Mouse (Mus musculus) heart, postnatal 0 days (tissue): Measurements from ENCODE around the gene Zmat3. TPM values are rescaled to one million over a fixed set of nuclear protein-coding genes. Genes with fewer than 3 reads are reported as not detected.

Experiments used
- ATAC-seq: fragments of 200-750 bp; cut with Nextera tagmentation; 2 replicates; pipeline ENCODE4 v1.8.0; 2017; ENCODE audit warnings: low read depth, moderate number of reproducible peaks, moderate library complexity; ENCODE audit not compliant: insufficient read depth
- DNase-seq: peaks from one replicate; pipeline ENCODE4 v3.0.0-alpha.2; 2016; ENCODE audit warnings: low spot score
- H3K27ac ChIP-seq: fragments of 300-500 bp; sonication (generic); 2 replicates; pipeline ENCODE4 v1.5.1; 2014; ENCODE audit warnings: low read depth, mild to moderate bottlenecking
- H3K27me3 ChIP-seq: fragments of 300-500 bp; sonication (generic); 2 replicates; pipeline ENCODE4 v1.6.1; 2014; ENCODE audit warnings: low read length, mixed read lengths; ENCODE audit not compliant: control insufficient read depth, insufficient read depth
- H3K36me3 ChIP-seq: fragments of 300-500 bp; sonication (generic); replicated peaks from 2 replicates; pipeline ENCODE4 v1.6.1; 2014; ENCODE audit warnings: low read length, mixed read lengths; ENCODE audit not compliant: control insufficient read depth, insufficient read depth
- H3K4me1 ChIP-seq: fragments of 300-500 bp; sonication (generic); 2 replicates; pipeline ENCODE4 v1.6.1; 2014; ENCODE audit warnings: antibody characterized with exemption; ENCODE audit not compliant: control insufficient read depth, insufficient read depth
- H3K4me2 ChIP-seq: fragments of 300-500 bp; sonication (generic); 2 replicates; pipeline ENCODE4 v1.6.1; 2014; ENCODE audit warnings: low read depth, mild to moderate bottlenecking, low read length, moderate library complexity
- H3K4me3 ChIP-seq: fragments of 300-500 bp; sonication (generic); 2 replicates; pipeline ENCODE4 v1.5.1; 2014; ENCODE audit warnings: low read depth, low read length
- H3K9ac ChIP-seq: fragments of 300-500 bp; sonication (generic); replicated peaks from 2 replicates; pipeline ENCODE4 v1.6.1; 2014; ENCODE audit warnings: low read depth, low read length, mixed read lengths
- H3K9me3 ChIP-seq: fragments of 300-500 bp; sonication (generic); replicated peaks from 2 replicates; pipeline ENCODE4 v1.6.1; 2016; ENCODE audit warnings: low read length; ENCODE audit not compliant: control insufficient read depth
- CTCF ChIP-seq: IDR thresholded peaks from 2 replicates; pipeline ENCODE4 v1.5.1; 2016; ENCODE audit warnings: antibody characterized with exemption, control low read depth, low read depth
- EP300 ChIP-seq: IDR thresholded peaks from 2 replicates; pipeline ENCODE4 v1.6.1; 2016; ENCODE audit warnings: antibody characterized with exemption, low read depth
- WGBS: fragments of 180-500 bp; shearing (Covaris S2); extraction: QIAGEN DNeasy Blood & Tissue Kit; methylation state at CpG from one replicate; pipeline ENCODE4 v1.1.7; 2014; 5-methylcytosine and 5-hydroxymethylcytosine counted together
- polyA plus RNA-seq: library from polyadenylated mRNA; unstranded; fragments of >200 nt; fragmentation: Nextera tagmentation; extraction: Ambion mirVana; gene quantifications from 2 replicates; pipeline ENCODE4 v1.2.1, GENCODE M21; 2015
- total RNA-seq: library from RNA; depleted of rRNA; stranded (reverse); fragments of >200 nt; gene quantifications from 2 replicates; pipeline ENCODE4 v1.2.3, GENCODE M21; 2014; ENCODE audit warnings: low replicate concordance; rRNA removed

Gene Zmat3
- total and polyA plus RNA-seq, 2 experiments from 2014 or later: 1.9 to 3.6 TPM

DNA sequence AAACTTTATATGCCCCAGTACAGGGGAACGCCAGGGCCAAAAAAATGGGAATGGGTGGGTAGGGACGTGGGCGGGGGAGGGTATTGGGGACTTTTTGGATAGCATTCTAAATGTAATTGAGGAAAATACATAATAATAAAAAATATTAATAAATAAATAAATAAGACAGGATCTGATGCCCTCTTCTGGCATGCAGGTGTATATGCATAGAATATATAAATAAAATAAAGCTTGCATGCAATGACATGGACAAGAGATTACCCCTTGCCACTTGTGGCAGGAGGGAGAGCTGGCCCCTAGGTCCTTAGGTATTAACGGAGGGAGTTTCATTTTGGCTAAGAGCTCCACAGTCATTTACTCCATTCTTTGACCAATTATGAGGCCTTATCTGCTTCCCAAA is 51.1 kb downstream of the Zmat3 start:
- TF ChIP-seq EP300 (no peak), CTCF (no peak)
- H3K4me1 ChIP-seq: no peaks in the 10 kb centered on the region
- ATAC-seq (no peak), DNase-seq (no peak)
- no peak overlapping the region for H3K4me2 ChIP-seq
- no peak overlapping the region for H3K9ac ChIP-seq
- no peaks in the 10 kb centered on the region for H3K36me3 ChIP-seq
- no peak overlapping the region for H3K27ac ChIP-seq
- H3K27me3 ChIP-seq: 0 out of 2 replicates have a peak, but pooled peaks cover 10% of the 10 kb centered on the region
- H3K4me3 ChIP-seq: no peak overlapping the region
- 86% methylated on average over 4 of the region's 4 CpGs for WGBS
- H3K9me3 ChIP-seq: no peaks in the 10 kb centered on the region

DNA sequence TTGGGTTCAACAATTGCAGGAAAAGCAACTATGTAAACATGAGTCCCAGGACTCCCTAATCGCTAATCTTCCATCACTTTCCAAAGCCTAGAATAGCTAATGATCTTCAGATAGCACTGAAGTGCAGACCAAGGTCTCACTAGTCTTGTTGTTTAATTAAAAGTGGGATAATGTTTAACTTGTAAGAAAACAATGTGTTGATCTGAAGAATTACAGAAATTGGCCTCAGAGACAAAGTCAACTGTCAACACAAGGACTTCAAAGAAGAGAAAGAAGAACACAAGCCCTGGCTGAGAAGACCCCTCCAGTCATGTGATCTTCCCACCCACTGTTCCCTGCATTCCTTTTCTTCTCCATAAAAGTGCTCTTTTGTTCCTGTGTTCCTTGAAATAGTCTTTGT is 61.6 kb downstream of the Zmat3 start:
- H3K4me2 ChIP-seq: no peak overlapping the region
- H3K9ac ChIP-seq: no peak overlapping the region
- no peak for TF ChIP-seq EP300
- TF ChIP-seq CTCF: no peak
- no peaks in the 10 kb centered on the region for H3K9me3 ChIP-seq
- no peaks in the 10 kb centered on the region for H3K27me3 ChIP-seq
- H3K27ac ChIP-seq: no peak overlapping the region
- DNase-seq (no peak), ATAC-seq (no peak)
- no peaks in the 10 kb centered on the region for H3K36me3 ChIP-seq
- H3K4me1 ChIP-seq: no peaks in the 10 kb centered on the region
- H3K4me3 ChIP-seq: no peak overlapping the region
- WGBS: 48% methylated on average over 1 of the region's 1 CpGs

DNA sequence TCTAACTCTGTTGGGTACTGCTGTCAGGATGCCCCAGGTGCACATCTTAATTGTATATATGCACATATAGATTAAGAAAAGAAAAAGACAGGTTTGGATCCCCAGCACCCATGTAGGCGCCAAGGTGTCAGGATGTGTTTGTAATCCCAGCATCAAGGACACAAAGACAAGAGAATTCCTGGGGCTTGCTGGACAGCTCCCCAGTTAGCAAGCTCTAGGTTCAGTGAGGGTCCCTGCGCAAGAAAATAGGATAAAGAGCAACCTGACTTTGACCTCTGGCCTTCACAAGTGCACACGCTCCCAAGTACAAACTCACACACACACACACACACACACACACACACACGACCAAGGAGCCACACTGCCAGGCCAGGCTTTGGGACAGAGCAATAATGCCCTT is 73.8 kb downstream of the Zmat3 start:
- TF ChIP-seq CTCF (no peak), EP300 (no peak)
- Histone ChIP-seq H3K27me3 (no peaks in the 10 kb centered on the region), H3K27ac (no peak overlapping the region), H3K4me3 (no peak overlapping the region), H3K9me3 (no peaks in the 10 kb centered on the region), H3K36me3 (no peaks in the 10 kb centered on the region), H3K4me1 (no peaks in the 10 kb centered on the region), H3K9ac (no peak overlapping the region), H3K4me2 (no peak overlapping the region)
- DNase-seq (no peak), ATAC-seq (no peak)
- WGBS: 27% methylated on average over 4 of the region's 4 CpGs

Other genes starting within 250 kb of the Zmat3 start
- 19.2 and 20.4 TPM in 2 replicates for gene Pik3ca, start 31.7 kb upstream of the Zmat3 start, total RNA-seq
- gene Pik3ca, start 31.7 kb upstream of the Zmat3 start, polyA plus RNA-seq: 6.7 and 7.7 TPM in 2 replicates
- not detected in 2 replicates for gene Kcnmb3, start 126.2 kb upstream of the Zmat3 start, total RNA-seq
- gene Kcnmb3, start 126.2 kb upstream of the Zmat3 start, polyA plus RNA-seq: 0.07 and 0.08 TPM in 2 replicates
- 59.5 and 60.6 TPM in 2 replicates for gene Zfp639, start 144.2 kb upstream of the Zmat3 start, total RNA-seq
- gene Zfp639, start 144.2 kb upstream of the Zmat3 start, polyA plus RNA-seq: 24.5 and 26.6 TPM in 2 replicates
- gene Mfn1, start 163.5 kb upstream of the Zmat3 start, total RNA-seq: 101 and 106 TPM in 2 replicates
- 158 and 166 TPM in 2 replicates for gene Mfn1, start 163.5 kb upstream of the Zmat3 start, polyA plus RNA-seq